Mouse (Mus musculus) hindbrain, embryonic 15.5 days (tissue): ENCODE data around the gene Gm49354. TPM values are rescaled to one million over a fixed set of nuclear protein-coding genes. Genes with fewer than 3 reads are reported as not detected.
A peak's percentile ranks its signal among the peaks of the same experiment; 100 is the strongest.

Experiments used
- ATAC-seq: fragments of 200-750 bp; cut with Nextera tagmentation; 2 replicates; pipeline ENCODE4 v1.8.0; 2017; ENCODE audit warnings: low read depth, moderate number of reproducible peaks, moderate TSS enrichment; ENCODE audit not compliant: low FRiP score
- H3K27ac ChIP-seq: fragments of 300-500 bp; sonication (generic); replicated peaks from 2 replicates; pipeline ENCODE4 v1.5.1; 2015; ENCODE audit warnings: mild to moderate bottlenecking, inconsistent platforms
- H3K27me3 ChIP-seq: fragments of 300-500 bp; sonication (generic); 2 replicates; pipeline ENCODE4 v1.6.1; 2015; ENCODE audit warnings: control low read depth, inconsistent platforms
- H3K36me3 ChIP-seq: fragments of 300-500 bp; sonication (generic); 2 replicates; pipeline ENCODE4 v1.6.1; 2015; ENCODE audit warnings: control low read depth, inconsistent platforms
- H3K4me1 ChIP-seq: fragments of 300-500 bp; sonication (generic); replicated peaks from 2 replicates; pipeline ENCODE4 v1.6.1; 2015; ENCODE audit warnings: control low read depth, inconsistent platforms
- H3K4me2 ChIP-seq: fragments of 300-500 bp; sonication (generic); 2 replicates; pipeline ENCODE4 v1.6.1; 2015; ENCODE audit warnings: moderate library complexity, mild to moderate bottlenecking, inconsistent platforms
- H3K4me3 ChIP-seq: fragments of 300-500 bp; sonication (generic); 2 replicates; pipeline ENCODE4 v1.5.1; 2015; ENCODE audit warnings: mild to moderate bottlenecking, inconsistent platforms
- H3K9ac ChIP-seq: fragments of 300-500 bp; sonication (generic); 2 replicates; pipeline ENCODE4 v1.6.1; 2015; ENCODE audit warnings: inconsistent platforms
- H3K9me3 ChIP-seq: fragments of 300-500 bp; sonication (generic); 2 replicates; pipeline ENCODE4 v1.6.1; 2016; ENCODE audit warnings: control low read depth, inconsistent platforms
- WGBS: fragments of 180-500 bp; shearing (Covaris S2); methylation state at CpG from one replicate; pipeline ENCODE4 v1.1.7; 2015; 5-methylcytosine and 5-hydroxymethylcytosine counted together
- polyA plus RNA-seq: library from polyadenylated mRNA; unstranded; fragments of >200 nt; fragmentation: Nextera tagmentation; extraction: Ambion mirVana; gene quantifications from 2 replicates; pipeline ENCODE4 v1.2.1, GENCODE M21; 2015

The Gm49354 gene
- not detected in 2 replicates for polyA plus RNA-seq

DNA sequence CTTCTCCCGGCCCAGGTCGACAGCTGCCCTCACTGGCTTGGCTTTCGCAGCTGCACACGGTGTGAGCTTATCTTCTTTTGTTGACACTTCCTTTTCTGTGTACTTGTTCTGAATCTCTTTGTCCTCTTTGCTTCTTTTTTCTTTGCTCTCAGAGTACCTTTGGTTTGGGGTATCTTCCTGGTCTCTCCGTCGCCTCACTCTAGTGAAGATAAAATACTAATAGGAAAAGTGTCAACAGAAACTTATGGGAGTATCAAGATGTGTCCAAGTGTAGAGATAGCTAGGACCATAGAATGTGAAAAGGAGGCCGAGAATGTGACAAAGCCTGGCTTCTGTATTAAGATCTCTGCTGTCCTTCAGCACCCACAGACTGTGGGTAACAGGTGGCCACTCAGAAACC is at the start of gene Gm49354:
TSS of gene Gm49354 (minus strand) at position 101 of the 400 bp plus-strand sequence.
- H3K4me2 ChIP-seq, result no peak within 1 kb of the TSS
- no peaks in the 10 kb centered on the region for H3K4me1 ChIP-seq
- H3K36me3 ChIP-seq, result peaks cover 67% of the 10 kb centered on the region
- H3K9ac ChIP-seq, result no peak within 1 kb of the TSS
- H3K9me3 ChIP-seq, result no peaks in the 10 kb centered on the region
- WGBS, result 95% methylated on average over 7 of the region's 7 CpGs
- no peak within 1 kb of the TSS for H3K4me3 ChIP-seq
- no peak within 1 kb of the TSS for H3K27ac ChIP-seq
- no peak for ATAC-seq
- no peaks in the 10 kb centered on the region for H3K27me3 ChIP-seq

DNA sequence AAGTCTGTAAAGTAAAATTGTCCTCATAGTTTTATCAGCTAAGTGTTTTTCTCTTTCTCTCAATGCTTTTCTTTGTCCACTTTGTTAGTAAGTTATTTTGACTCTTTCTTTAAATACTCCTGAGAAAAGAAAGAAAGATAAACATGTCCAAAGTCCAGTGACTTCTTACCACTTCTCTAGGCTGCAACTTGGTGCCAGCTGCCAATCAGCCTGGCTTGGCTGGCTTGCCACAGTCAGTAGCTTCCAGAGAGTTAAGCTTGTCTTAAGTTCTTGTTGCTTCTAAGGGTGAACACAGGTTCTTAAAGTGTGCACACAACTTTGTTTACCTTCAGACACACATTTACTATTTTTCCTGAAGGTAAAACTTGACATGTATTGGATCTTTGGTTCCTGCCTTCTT is 43.9 kb upstream of the Gm49354 start:
- Histone ChIP-seq H3K4me2 (no peak overlapping the region), H3K36me3 (no peaks in the 10 kb centered on the region), H3K27ac (no peak overlapping the region), H3K9me3 (no peaks in the 10 kb centered on the region), H3K27me3 (no peaks in the 10 kb centered on the region), H3K4me1 (peaks cover 11% of the 10 kb centered on the region), H3K9ac (no peak overlapping the region), H3K4me3 (no peak overlapping the region)
- ATAC-seq, result no peak

DNA sequence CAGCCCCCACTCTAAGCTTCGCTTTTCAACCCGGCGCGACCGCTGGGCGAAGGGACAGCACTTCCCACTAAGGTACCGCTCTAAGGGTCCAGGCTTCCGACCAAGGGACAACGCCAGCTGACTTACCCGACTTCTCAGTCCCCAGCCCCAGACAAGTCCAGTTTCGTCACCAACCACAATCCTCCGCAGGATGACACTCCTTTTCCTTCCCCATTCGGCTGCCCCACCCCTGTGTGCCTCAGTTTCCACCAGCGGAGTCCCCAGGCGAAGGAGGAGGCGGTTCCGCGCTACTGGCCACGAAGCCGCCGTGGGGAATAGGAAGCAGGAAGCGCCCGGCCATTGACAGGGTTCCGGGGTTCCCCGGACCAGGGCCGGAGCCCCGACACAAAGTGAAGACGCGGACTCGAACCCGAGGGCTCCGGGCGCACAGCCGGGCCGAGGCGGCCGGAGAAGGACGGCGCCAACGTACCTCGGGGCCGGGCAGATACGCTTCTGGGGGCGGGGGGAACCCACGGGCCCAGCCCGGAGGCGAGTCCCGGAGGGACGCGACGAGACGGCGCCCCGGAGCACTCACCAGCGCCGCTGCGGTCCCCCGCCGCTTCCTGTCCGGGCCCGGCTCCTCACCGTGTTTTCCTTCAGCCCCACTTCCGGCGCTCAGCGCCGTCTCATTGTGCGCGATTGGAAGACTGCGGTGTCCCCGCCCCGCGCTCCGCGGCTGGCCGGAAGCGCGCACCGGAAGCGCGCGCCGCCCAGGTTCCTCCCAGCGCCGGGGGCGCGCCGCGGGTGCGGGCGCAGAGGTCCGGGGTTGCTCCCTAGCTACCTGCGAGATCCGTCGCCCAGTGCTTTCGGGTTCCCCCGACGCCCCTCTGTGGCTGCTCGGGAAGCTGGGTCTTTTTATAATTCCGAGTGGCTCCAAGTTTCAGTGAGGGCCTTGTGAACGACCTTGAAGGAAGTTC is 40.7 kb upstream of the Gm49354 start, which contains the start of gene Tut7:
TSS of gene Tut7 (minus strand) at position 641 of the 956 bp plus-strand sequence.
- H3K9me3 ChIP-seq, result no peaks in the 10 kb centered on the region
- peak; percentile 97 for ATAC-seq
- under 1% methylated on average over 90 of the region's 100 CpGs for WGBS
- peak within 1 kb of the TSS; percentile 69 for H3K4me3 ChIP-seq
- H3K9ac ChIP-seq, result peak within 1 kb of the TSS; percentile 83
- H3K4me1 ChIP-seq, result peaks cover 43% of the 10 kb centered on the region
- no peaks in the 10 kb centered on the region for H3K27me3 ChIP-seq
- peak within 1 kb of the TSS; percentile 67 for H3K4me2 ChIP-seq
- H3K27ac ChIP-seq, result peak within 1 kb of the TSS; percentile 90
- no peaks in the 10 kb centered on the region for H3K36me3 ChIP-seq

GRCm38 (mm10) chr13:59820836-59821235 is 38.8 kb upstream of the Gm49354 start:
- H3K4me1 ChIP-seq, result peaks cover 45% of the 10 kb centered on the region
- H3K4me2 ChIP-seq, result peak overlapping the region; percentile 67
- H3K36me3 ChIP-seq, result peaks cover 12% of the 10 kb centered on the region
- no peak overlapping the region for H3K27ac ChIP-seq
- no peaks in the 10 kb centered on the region for H3K9me3 ChIP-seq
- no peak overlapping the region for H3K4me3 ChIP-seq
- H3K9ac ChIP-seq, result peak overlapping the region; percentile 3; the same call in 1 of the 2 replicates
- no peaks in the 10 kb centered on the region for H3K27me3 ChIP-seq
- no peak for ATAC-seq
- 77% methylated on average over 3 of the region's 3 CpGs for whole genome bisulfite sequencing

DNA sequence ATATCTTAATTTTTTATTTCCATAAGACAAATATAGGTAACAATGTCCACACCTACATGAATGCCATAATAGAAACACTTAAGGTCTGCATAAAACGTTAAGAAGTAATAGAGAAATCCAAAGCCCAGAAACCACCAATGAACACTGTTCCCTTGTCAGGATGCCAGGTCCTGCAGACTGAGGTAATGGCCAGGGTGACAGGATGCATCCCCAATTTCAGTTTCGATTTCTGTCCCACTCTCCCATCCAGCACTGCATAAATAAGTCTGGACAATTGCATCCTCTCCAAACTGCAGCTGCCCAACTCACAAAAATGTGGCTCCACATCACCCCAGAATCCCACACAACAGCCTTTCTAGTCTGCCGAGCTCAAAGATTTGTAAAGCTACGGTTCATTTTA is 38.1 kb upstream of the Gm49354 start:
- Histone ChIP-seq H3K9me3 (no peaks in the 10 kb centered on the region), H3K36me3 (peaks cover 19% of the 10 kb centered on the region), H3K4me1 (peaks cover 45% of the 10 kb centered on the region), H3K27ac (no peak overlapping the region), H3K9ac (no peak overlapping the region), H3K4me2 (peak overlapping the region; percentile 67), H3K4me3 (no peak overlapping the region), H3K27me3 (no peaks in the 10 kb centered on the region)
- WGBS, result 73% methylated on average over 4 of the region's 4 CpGs
- ATAC-seq, result no peak

DNA sequence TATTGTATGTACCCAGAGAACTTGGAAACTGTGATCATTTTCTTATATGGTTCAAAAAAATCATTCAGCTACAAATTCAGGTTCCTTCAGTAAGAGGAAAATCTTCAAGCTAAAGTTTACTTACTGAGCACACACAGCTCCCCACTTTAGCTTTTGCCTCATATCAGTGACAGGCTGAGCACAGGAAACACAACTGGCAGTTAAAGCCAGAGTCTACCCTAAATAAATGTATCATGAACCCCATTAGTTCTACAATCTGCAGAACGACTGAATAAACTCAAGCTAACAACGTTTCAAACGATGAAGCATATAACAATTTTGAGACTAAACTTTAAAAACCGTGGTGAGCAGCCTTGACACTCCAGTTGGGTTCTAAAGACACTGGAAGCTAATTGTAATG is 35.3 kb upstream of the Gm49354 start:
- no peak overlapping the region for H3K27ac ChIP-seq
- 91% methylated on average over 4 of the region's 4 CpGs for WGBS
- H3K9ac ChIP-seq, result no peak overlapping the region
- no peak overlapping the region for H3K4me2 ChIP-seq
- H3K27me3 ChIP-seq, result no peaks in the 10 kb centered on the region
- peaks cover 45% of the 10 kb centered on the region for H3K4me1 ChIP-seq
- no peak overlapping the region for H3K4me3 ChIP-seq
- H3K9me3 ChIP-seq, result no peaks in the 10 kb centered on the region
- peaks cover 39% of the 10 kb centered on the region for H3K36me3 ChIP-seq
- no peak for ATAC-seq

GRCm38 (mm10) chr13:59814109-59814591 is 32.1 kb upstream of the Gm49354 start:
- Histone ChIP-seq H3K27me3 (no peaks in the 10 kb centered on the region), H3K27ac (no peak overlapping the region), H3K4me1 (peaks cover 16% of the 10 kb centered on the region), H3K9ac (no peak overlapping the region), H3K9me3 (no peaks in the 10 kb centered on the region), H3K4me2 (no peak overlapping the region), H3K36me3 (peaks cover 69% of the 10 kb centered on the region), H3K4me3 (no peak overlapping the region)
- WGBS, result 78% methylated on average over 6 of the region's 6 CpGs
- no peak for ATAC-seq

GRCm38 (mm10) chr13:59811581-59811980 is 29.5 kb upstream of the Gm49354 start:
- no peak overlapping the region for H3K4me3 ChIP-seq
- no peak overlapping the region for H3K27ac ChIP-seq
- ATAC-seq, result no peak
- WGBS, result 97% methylated on average over 3 of the region's 3 CpGs
- H3K4me2 ChIP-seq, result no peak overlapping the region
- H3K9ac ChIP-seq, result no peak overlapping the region
- no peaks in the 10 kb centered on the region for H3K9me3 ChIP-seq
- peaks cover 87% of the 10 kb centered on the region for H3K36me3 ChIP-seq
- no peaks in the 10 kb centered on the region for H3K4me1 ChIP-seq
- no peaks in the 10 kb centered on the region for H3K27me3 ChIP-seq

DNA sequence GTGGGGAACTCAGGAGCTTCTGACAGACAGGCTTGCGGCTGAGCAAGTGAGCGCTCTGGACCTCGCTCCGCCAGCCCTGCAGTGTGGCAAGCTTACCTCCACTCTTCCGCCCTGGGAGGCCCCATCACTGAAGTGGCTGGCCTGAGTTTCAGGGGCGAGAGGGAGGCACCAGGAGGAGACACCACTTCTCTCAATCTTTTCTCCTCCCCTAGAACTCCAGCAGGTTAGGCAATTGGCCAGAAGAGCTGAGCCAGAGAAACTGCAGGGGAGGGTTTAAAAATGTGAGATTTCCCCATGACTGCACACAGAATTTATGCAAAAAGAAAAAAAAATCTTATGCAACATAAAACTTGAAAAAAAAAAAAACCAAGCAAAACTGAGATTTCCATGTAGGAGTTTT is 19.0 kb upstream of the Gm49354 start:
- Histone ChIP-seq H3K4me3 (no peak overlapping the region), H3K27me3 (no peaks in the 10 kb centered on the region), H3K36me3 (peaks cover 88% of the 10 kb centered on the region), H3K27ac (no peak overlapping the region), H3K4me2 (no peak overlapping the region), H3K9ac (no peak overlapping the region), H3K9me3 (no peaks in the 10 kb centered on the region), H3K4me1 (no peaks in the 10 kb centered on the region)
- ATAC-seq, result no peak
- 78% methylated on average over 6 of the region's 6 CpGs for WGBS

DNA sequence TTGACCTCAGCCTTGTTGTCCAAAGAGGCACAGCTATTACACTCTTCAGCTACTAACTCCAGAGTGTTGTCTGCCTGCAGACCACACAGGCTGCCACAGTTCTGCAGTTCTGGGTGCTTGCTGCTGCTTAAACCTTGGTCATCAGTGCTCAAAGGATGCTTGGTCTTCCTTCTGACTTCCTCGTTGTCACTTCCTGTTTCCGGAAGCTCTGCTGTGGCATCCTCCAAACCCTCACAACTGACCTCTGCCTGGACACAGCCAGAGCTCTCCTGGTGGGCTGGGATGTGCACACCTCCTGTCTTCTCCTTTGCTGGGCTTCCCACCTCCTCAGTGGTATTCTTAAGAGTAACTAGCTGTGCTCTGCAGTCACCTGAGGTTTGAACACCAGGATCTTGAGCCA is 18.0 kb upstream of the Gm49354 start:
- H3K9ac ChIP-seq, result no peak overlapping the region
- WGBS, result 95% methylated on average over 2 of the region's 2 CpGs
- H3K9me3 ChIP-seq, result no peaks in the 10 kb centered on the region
- H3K27ac ChIP-seq, result no peak overlapping the region
- no peaks in the 10 kb centered on the region for H3K27me3 ChIP-seq
- no peak overlapping the region for H3K4me2 ChIP-seq
- H3K36me3 ChIP-seq, result peaks cover 88% of the 10 kb centered on the region
- no peak for ATAC-seq
- no peaks in the 10 kb centered on the region for H3K4me1 ChIP-seq
- no peak overlapping the region for H3K4me3 ChIP-seq

DNA sequence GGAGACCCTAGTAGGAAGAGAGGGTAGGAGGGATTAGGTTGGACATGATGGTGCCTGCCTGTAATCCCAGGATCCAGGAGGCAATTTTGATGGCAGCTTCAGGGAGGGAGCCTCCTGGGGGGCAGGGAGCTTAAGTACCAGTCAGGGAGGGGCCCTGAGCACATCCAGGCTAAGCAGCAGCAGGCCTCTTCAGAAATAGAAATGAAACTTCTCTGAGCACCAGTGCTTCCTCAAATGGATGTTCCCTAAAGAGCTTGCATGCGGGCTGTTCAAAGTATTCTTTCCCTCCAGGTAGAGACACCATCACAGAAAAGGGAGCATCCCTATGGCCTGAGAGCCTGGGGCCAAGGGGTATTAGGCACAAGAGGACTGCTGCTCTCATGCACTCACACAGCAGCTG is 16.3 kb upstream of the Gm49354 start:
- no peak overlapping the region for H3K9ac ChIP-seq
- H3K4me3 ChIP-seq, result no peak overlapping the region
- H3K4me1 ChIP-seq, result no peaks in the 10 kb centered on the region
- peaks cover 89% of the 10 kb centered on the region for H3K36me3 ChIP-seq
- no peak for ATAC-seq
- no peaks in the 10 kb centered on the region for H3K27me3 ChIP-seq
- 95% methylated on average over 1 of the region's 1 CpGs for WGBS
- no peaks in the 10 kb centered on the region for H3K9me3 ChIP-seq
- H3K4me2 ChIP-seq, result no peak overlapping the region
- H3K27ac ChIP-seq, result no peak overlapping the region

DNA sequence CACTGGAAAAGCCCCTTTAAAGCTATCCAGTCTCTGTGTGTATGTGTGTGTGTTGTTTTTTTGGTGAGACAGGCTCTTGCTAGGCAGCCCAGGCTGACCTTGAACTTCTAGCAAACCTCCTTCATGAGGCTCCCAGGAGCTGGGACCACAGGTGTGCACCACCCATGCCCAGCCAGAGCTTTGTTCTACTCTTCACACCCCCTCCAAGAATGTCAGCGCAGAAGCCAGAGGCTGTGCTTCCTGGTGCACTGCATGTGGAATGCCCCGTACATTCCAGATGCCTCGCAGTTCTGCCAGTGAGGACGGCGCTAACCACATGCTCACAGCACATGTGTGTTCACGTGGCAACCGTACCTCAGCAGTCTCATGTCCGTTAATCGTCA is 14.4 kb upstream of the Gm49354 start:
- Histone ChIP-seq H3K4me3 (no peak overlapping the region), H3K36me3 (peaks cover 90% of the 10 kb centered on the region), H3K9ac (no peak overlapping the region), H3K27ac (no peak overlapping the region), H3K9me3 (no peaks in the 10 kb centered on the region), H3K27me3 (no peaks in the 10 kb centered on the region), H3K4me1 (no peaks in the 10 kb centered on the region), H3K4me2 (no peak overlapping the region)
- 94% methylated on average over 9 of the region's 9 CpGs for WGBS
- ATAC-seq, result no peak
